Mouse (Mus musculus): ENCODE results near the gene Ripor3. TPM values are rescaled to one million over a fixed set of nuclear protein-coding genes. Genes with fewer than 3 reads are reported as not detected.

The Ripor3 gene
- polyA plus RNA-seq, 1 experiment from 2014 or later = 3.0 TPM

DNA sequence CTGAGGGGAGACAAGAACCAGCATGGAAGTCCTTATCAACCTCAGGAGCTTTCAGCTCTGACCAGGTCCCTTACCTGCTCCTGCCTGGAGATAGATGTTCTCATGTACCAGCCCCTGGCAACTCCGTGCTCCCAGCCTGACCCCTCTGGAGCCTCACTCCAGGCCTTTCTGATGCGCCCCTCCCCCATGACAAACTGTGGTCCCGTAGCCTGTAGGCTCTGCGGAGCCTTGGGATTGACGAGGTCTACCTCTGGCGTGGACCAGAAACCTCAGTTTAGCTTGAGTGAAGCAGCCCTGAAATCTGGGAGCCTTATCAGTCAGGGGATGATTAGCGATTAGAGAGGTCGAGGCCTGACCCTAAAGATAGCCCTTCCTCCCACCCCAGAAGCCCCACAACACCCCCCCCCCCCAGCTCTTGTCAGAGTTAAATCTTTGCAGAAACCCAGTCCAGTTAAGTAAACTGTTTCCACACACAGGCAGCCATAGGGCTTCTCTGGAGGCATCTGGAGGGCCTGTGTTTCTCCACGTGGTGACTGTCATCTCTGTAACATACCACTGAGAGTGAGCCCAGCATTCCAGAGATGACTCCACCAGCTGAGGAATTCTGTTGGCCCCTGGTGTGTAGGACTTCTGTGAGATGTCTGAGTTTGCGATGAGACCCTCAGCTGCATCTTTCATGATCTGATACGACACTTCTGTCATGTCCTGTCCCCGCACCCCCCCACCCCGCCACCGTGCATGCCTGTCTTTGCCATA is 45.7 kb upstream of the Ripor3 start:
- Histone ChIP-seq H3K36me3 (ENCODE audit: control insufficient read depth, insufficient read depth, low read length) (no peaks in the 10 kb centered on the region), H3K4me3 (ENCODE audit: low read depth, low read length) (no peak overlapping the region), H3K4me2 (replicated peaks; ENCODE audit: low read depth) (no peak overlapping the region), H3K27ac (replicated peaks) (no peak overlapping the region), H3K9ac (ENCODE audit: low read length) (no peak overlapping the region), H3K4me1 (replicated peaks; ENCODE audit: control insufficient read depth, insufficient read depth) (no peaks in the 10 kb centered on the region), H3K27me3 (ENCODE audit: control insufficient read depth, insufficient read depth, low read length) (no peaks in the 10 kb centered on the region), H3K9me3 (ENCODE audit: control insufficient read depth, low read length) (no peaks in the 10 kb centered on the region)
- ATAC-seq (ENCODE audit: low FRiP score, low TSS enrichment) (no peak), DNase-seq (ENCODE audit: low spot score) (no peak)
- 33% methylated on average over 14 of the region's 14 CpGs for WGBS
- TF ChIP-seq CTCF (IDR thresholded peaks at IDR 0.05; ENCODE audit: low read depth) (no peak), EP300 (optimal IDR thresholded peaks at IDR 0.05) (no peak)

DNA sequence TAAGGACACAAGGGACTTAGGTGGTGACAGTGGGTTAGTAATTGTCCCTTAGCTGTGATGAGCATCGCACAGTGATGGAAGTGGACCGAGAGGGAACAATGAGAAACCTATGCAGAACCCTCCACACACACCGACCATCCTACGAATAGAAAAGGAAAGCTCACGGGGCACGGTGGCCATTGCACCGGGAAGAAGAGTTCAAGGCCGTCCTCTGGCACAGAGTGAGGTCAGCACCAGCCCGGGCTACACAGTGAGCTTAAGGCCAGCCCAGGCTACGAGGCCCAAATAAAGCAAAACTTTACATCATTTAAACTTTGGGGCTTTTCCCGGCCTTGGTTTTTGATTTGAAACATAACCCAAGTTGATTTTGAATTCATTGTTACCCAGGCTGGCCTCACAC is 43.7 kb upstream of the Ripor3 start:
- Histone ChIP-seq H3K27ac (replicated peaks) (no peak overlapping the region), H3K9me3 (ENCODE audit: control insufficient read depth, low read length) (no peaks in the 10 kb centered on the region), H3K36me3 (ENCODE audit: control insufficient read depth, insufficient read depth, low read length) (no peaks in the 10 kb centered on the region), H3K9ac (ENCODE audit: low read length) (no peak overlapping the region), H3K4me2 (replicated peaks; ENCODE audit: low read depth) (no peak overlapping the region), H3K4me1 (replicated peaks; ENCODE audit: control insufficient read depth, insufficient read depth) (no peaks in the 10 kb centered on the region), H3K27me3 (ENCODE audit: control insufficient read depth, insufficient read depth, low read length) (no peaks in the 10 kb centered on the region), H3K4me3 (ENCODE audit: low read depth, low read length) (no peak overlapping the region)
- no peak for ATAC-seq (ENCODE audit: low FRiP score, low TSS enrichment)
- TF ChIP-seq CTCF (IDR thresholded peaks at IDR 0.05; ENCODE audit: low read depth) (no peak), EP300 (optimal IDR thresholded peaks at IDR 0.05) (no peak)
- 90% methylated on average over 11 of the region's 11 CpGs for WGBS
- no peak for DNase-seq (ENCODE audit: low spot score)

DNA sequence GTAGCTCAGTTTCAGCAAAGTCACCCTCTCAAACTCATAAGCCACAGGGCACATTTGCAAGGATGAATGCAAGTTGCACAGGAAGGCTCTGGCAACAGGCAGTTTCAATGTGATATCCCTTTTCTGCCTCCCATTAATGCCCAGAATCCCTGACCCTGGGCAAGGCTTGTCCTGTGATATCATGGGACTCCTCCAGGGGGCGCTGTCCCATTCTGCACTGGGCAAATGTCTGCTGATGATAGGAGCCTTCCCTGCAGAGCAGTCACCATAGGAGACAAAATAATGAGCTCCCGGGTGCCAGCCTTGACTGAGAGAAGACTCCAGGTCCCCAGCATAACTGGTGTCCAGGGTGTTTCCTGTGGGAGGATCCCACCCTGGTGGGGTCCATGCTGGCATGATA is 42.3 kb upstream of the Ripor3 start:
- peak; percentile 74 for DNase-seq (ENCODE audit: low spot score)

DNA sequence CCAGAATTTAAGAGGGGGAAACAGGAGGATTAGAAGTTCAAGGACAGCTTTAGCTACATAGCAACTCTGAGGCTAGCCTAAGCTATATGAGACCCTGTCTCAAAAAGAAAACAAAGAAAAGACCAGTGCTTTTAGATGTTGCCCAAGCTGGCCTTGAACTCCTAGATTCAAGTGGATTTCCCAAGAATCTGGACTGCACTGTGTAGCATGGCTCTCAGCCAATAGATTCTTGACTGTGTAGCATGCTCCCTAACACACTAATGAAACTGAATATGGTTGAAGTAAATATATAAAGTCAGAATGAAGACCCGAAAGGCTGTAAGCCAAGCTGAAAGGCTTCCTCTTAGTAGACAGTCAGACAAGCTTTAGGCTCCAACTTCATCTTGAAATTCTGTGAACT is 41.7 kb upstream of the Ripor3 start:
- Histone ChIP-seq H3K36me3 (ENCODE audit: control insufficient read depth, insufficient read depth, low read length) (no peaks in the 10 kb centered on the region), H3K9me3 (ENCODE audit: control insufficient read depth, low read length) (no peaks in the 10 kb centered on the region), H3K9ac (ENCODE audit: low read length) (no peak overlapping the region), H3K4me3 (ENCODE audit: low read depth, low read length) (no peak overlapping the region), H3K4me1 (replicated peaks; ENCODE audit: control insufficient read depth, insufficient read depth) (0 out of 2 replicates have a peak, but pooled peaks cover 3% of the 10 kb centered on the region), H3K4me2 (replicated peaks; ENCODE audit: low read depth) (no peak overlapping the region), H3K27ac (replicated peaks) (no peak overlapping the region), H3K27me3 (ENCODE audit: control insufficient read depth, insufficient read depth, low read length) (no peaks in the 10 kb centered on the region)
- ATAC-seq (ENCODE audit: low FRiP score, low TSS enrichment) (no peak), DNase-seq (ENCODE audit: low spot score) (no peak)
- WGBS = 77% methylated on average over 1 of the region's 1 CpGs
- TF ChIP-seq CTCF (IDR thresholded peaks at IDR 0.05; ENCODE audit: low read depth) = no peak
- no peak for TF ChIP-seq EP300 (optimal IDR thresholded peaks at IDR 0.05)

More for the DNA sequence above, 42.3 kb upstream of the Ripor3 start:
- no peak overlapping the region for H3K4me2 ChIP-seq (replicated peaks; ENCODE audit: low read depth)
- H3K27ac ChIP-seq (replicated peaks) = no peak overlapping the region
- no peaks in the 10 kb centered on the region for H3K4me1 ChIP-seq (replicated peaks; ENCODE audit: control insufficient read depth, insufficient read depth)
- no peaks in the 10 kb centered on the region for H3K27me3 ChIP-seq (ENCODE audit: control insufficient read depth, insufficient read depth, low read length)
- WGBS = 24% methylated on average over 2 of the region's 2 CpGs
- no peak overlapping the region for H3K9ac ChIP-seq (ENCODE audit: low read length)
- no peaks in the 10 kb centered on the region for H3K36me3 ChIP-seq (ENCODE audit: control insufficient read depth, insufficient read depth, low read length)
- ATAC-seq (ENCODE audit: low FRiP score, low TSS enrichment) = no peak
- TF ChIP-seq EP300 (optimal IDR thresholded peaks at IDR 0.05) (no peak), CTCF (IDR thresholded peaks at IDR 0.05; ENCODE audit: low read depth) (peak; percentile 80)
- H3K9me3 ChIP-seq (ENCODE audit: control insufficient read depth, low read length) = no peaks in the 10 kb centered on the region
- H3K4me3 ChIP-seq (ENCODE audit: low read depth, low read length) = no peak overlapping the region

DNA sequence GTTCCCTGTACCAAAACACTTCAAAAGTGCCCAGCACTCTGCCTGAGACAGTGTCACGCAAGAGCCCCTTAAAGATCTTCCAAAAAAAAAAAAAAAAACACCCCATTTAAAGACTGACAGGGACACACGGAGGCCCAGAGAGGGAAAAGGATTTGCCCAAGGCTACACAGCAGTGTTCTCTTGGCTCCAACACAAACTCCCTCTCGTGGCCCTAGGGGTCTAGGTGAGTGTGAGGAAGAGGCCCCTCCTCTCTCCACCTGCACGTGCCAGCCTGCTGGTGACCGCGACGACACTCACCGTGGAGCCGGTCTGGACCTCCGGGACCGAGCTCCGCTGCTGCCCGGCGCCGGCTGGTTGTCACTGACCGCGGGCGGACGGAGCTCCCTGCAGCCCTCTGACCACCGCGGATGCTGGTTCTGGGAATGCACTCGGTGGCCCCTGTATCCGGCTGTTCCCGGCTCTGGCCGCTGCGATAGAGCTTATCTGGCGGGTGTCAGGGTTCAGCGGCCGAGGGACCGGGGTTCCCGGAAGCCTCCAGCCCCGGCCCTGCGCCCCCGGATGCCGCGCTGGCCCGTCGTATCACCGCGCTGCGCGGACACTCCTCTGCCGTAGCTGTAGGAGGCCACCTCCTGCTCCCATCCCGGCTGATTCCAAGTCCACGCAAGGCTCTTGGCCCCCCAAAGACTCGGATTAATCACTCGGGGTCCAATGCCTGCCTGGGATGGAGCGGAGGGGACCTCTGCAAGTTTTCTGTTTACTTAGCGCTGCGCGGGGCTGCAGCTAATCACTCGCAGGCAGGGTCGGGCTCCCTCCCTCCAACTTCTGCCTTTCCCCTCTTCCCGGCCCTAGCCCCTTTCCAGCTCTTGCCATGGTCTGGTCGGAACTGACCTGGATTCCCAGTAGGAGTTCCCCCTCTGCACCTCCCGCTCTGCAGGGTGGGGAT is 39.9 kb upstream of the Ripor3 start:
- Histone ChIP-seq H3K9ac (ENCODE audit: low read length) (peak overlapping the region; percentile 61), H3K27ac (replicated peaks) (peak overlapping the region; percentile 58; the same call in 1 of the 2 replicates), H3K9me3 (ENCODE audit: control insufficient read depth, low read length) (no peaks in the 10 kb centered on the region), H3K4me3 (ENCODE audit: low read depth, low read length) (peak overlapping the region; percentile 48), H3K4me2 (replicated peaks; ENCODE audit: low read depth) (peak overlapping the region; percentile 88), H3K36me3 (ENCODE audit: control insufficient read depth, insufficient read depth, low read length) (no peaks in the 10 kb centered on the region), H3K4me1 (replicated peaks; ENCODE audit: control insufficient read depth, insufficient read depth) (0 out of 2 replicates have a peak, but pooled peaks cover 4% of the 10 kb centered on the region), H3K27me3 (ENCODE audit: control insufficient read depth, insufficient read depth, low read length) (no peaks in the 10 kb centered on the region)
- WGBS = 1% methylated on average over 55 of the region's 56 CpGs
- ATAC-seq (ENCODE audit: low FRiP score, low TSS enrichment) (peak; percentile 13; the same call in 1 of the 2 replicates), DNase-seq (ENCODE audit: low spot score) (peak; percentile 47)
- TF ChIP-seq EP300 (optimal IDR thresholded peaks at IDR 0.05) (no peak), CTCF (IDR thresholded peaks at IDR 0.05; ENCODE audit: low read depth) (peak; percentile 8; the same call in 1 of the 2 replicates)

All from stomach, postnatal 0 days (tissue).